In the genomic region with DNA sequence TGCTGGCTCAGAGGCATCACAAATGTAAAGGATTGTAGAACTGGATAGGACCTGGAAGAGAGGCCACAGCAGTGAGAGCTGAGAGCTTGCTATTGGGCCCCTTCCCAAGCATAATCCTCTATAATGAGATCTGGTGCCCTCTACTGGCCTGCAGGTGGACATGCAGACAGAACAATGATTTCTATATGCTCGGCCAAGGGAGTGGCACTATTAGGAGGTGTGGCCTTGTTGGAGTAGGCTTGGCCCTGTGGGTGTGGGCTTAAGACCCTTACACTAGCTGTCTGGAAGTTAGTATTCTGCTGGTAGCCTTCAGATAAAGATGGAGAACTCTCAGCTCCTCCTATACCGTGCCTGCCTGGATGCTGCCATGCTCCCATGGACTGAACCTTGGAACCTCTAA, we compare ENCODE assay signal across 8 mouse cellular contexts. TPM values are rescaled to one million over a fixed set of nuclear protein-coding genes. Genes with fewer than 3 reads are reported as not detected.
DNase-seq lines count a peak whose midpoint lies in the region; ATAC-seq and TF ChIP-seq lines count a peak whose summit lies in the region.
"Had no signal": no experiment of that assay in that cellular context is flagged by ENCODE, and none has a peak within 500 bp of the region (broad histone marks: within the 10 kb centered on the region; RNA-seq: fewer than 3 reads in every experiment).

No protein-coding gene starts in this region.

- H3K36me3 ChIP-seq in ES-E14 (ENCODE audit: control insufficient read depth, insufficient read depth, low read length, poor library complexity, severe bottlenecking), result no peaks in the 10 kb centered on the region
- no peaks in the 10 kb centered on the region for H3K36me3 ChIP-seq in kidney, embryonic 15.5 days
- H3K36me3 ChIP-seq in lung, postnatal 0 days (ENCODE audit: insufficient read depth, low read length), result no peaks in the 10 kb centered on the region

- 11% methylated on average over 2 of the region's 2 CpGs for WGBS in kidney, embryonic 15.5 days
- WGBS in lung, postnatal 0 days, result 6% methylated on average over 2 of the region's 2 CpGs

- H3K9me3 ChIP-seq in ES-E14 (ENCODE audit: control insufficient read depth, insufficient read depth, low read depth, low read length), result no peaks in the 10 kb centered on the region
- H3K9me3 ChIP-seq in kidney, embryonic 15.5 days (replicated peaks), result no peaks in the 10 kb centered on the region
- H3K9me3 ChIP-seq in lung, postnatal 0 days (ENCODE audit: low read length), result no peaks in the 10 kb centered on the region

- no peak for TF ChIP-seq EP300 in lung, postnatal 0 days (IDR thresholded peaks at IDR 0.05)

- peak; percentile 66 for DNase-seq in CD4-positive helper T cell, adult 2 months (ENCODE audit: low read depth, low spot score)
- peak; percentile 60 for DNase-seq in ES-E14 (ENCODE audit: low read depth, low spot score)
- peak; percentile 78 for DNase-seq in cerebellum, adult 9-10 months
- peak; percentile 30 to 51 for DNase-seq in frontal cortex, postnatal 36 days (ENCODE audit: low spot score in 2 of 2)
- DNase-seq in lung, postnatal 0 days (ENCODE audit: low spot score), result peak; percentile 82
- peak; percentile 57 for DNase-seq in retina, postnatal 7 days (ENCODE audit: low read depth, low spot score)

- in situ Hi-C loops in ES-E14 (cut with MboI; ENCODE audit: low sequenced_read_pairs in 2 of 2, unreplicated experiment in 2 of 2), result loop anchor here (5.0 to 10.0 kb wide), 2 partner anchors 250 to 253 kb away; no protein-coding TSS in a partner anchor

- no peak overlapping the region for H3K27ac ChIP-seq in ES-E14 (ENCODE audit: insufficient read depth, low read depth, low read length, poor library complexity, severe bottlenecking)
- no peak overlapping the region for H3K27ac ChIP-seq in kidney, embryonic 15.5 days
- H3K27ac ChIP-seq in lung, postnatal 0 days (ENCODE audit: low read length), result no peak overlapping the region

- H3K4me1 ChIP-seq in ES-E14 (ENCODE audit: control insufficient read depth in 2 of 2, insufficient read depth in 2 of 2, low read length in 2 of 2, poor library complexity in 1 of 2), result no peaks in the 10 kb centered on the region
- H3K4me1 ChIP-seq in kidney, embryonic 15.5 days, result peaks cover 33% of the 10 kb centered on the region
- no peaks in the 10 kb centered on the region for H3K4me1 ChIP-seq in lung, postnatal 0 days (ENCODE audit: insufficient read depth, low read depth, low read length)

- H3K9ac ChIP-seq in ES-E14 (ENCODE audit: insufficient read depth, low read depth, low read length, poor library complexity, severe bottlenecking), result no peak overlapping the region
- H3K9ac ChIP-seq in kidney, embryonic 15.5 days, result no peak overlapping the region
- no peak overlapping the region for H3K9ac ChIP-seq in lung, postnatal 0 days (replicated peaks; ENCODE audit: low read depth)

- peak; percentile 90 for TF ChIP-seq CTCF in lung, postnatal 0 days (IDR thresholded peaks at IDR 0.05)

- no peak overlapping the region for H3K4me2 ChIP-seq in kidney, embryonic 15.5 days
- no peak overlapping the region for H3K4me2 ChIP-seq in lung, postnatal 0 days (replicated peaks; ENCODE audit: low read depth, low read length)

- H3K4me3 ChIP-seq in ES-E14 (ENCODE audit: insufficient read depth in 1 of 2, low read depth in 1 of 2, low read length in 2 of 2, poor library complexity in 1 of 2, severe bottlenecking in 1 of 2), result no peak overlapping the region
- H3K4me3 ChIP-seq in kidney, embryonic 15.5 days (replicated peaks), result no peak overlapping the region
- H3K4me3 ChIP-seq in lung, postnatal 0 days (ENCODE audit: low read depth, low read length), result no peak overlapping the region

- H3K27me3 ChIP-seq in kidney, embryonic 15.5 days, result no peaks in the 10 kb centered on the region
- no peaks in the 10 kb centered on the region for H3K27me3 ChIP-seq in lung, postnatal 0 days (replicated peaks; ENCODE audit: insufficient read depth, low read length)

- peak; percentile 80 for ATAC-seq in kidney, embryonic 15.5 days (replicated peaks; ENCODE audit: low FRiP score)
- peak; percentile 73 for ATAC-seq in lung, postnatal 0 days

TF ChIP-seq in ES-E14, 5 proteins besides CTCF, POLR2A, EP300 and RAD21:
- TF ChIP-seq ZC3H11A (IDR thresholded peaks at IDR 0.05; ENCODE audit: borderline replicate concordance, low read depth, low read length) (peak; percentile 75; the same call in 1 of the 2 replicates), HCFC1 (IDR thresholded peaks at IDR 0.05; ENCODE audit: borderline replicate concordance, insufficient read depth, low read length) (no peak)

RNA-seq across cellular contexts. Expression of gene Gm1113, which starts 17.0 kb away (rescaled TPM):
- total RNA-seq in ES-E14 (2012; rRNA removed), result not detected in 2 replicates
- polyA plus RNA-seq in kidney, embryonic 15.5 days (2015; fragmentation: Nextera tagmentation; extraction: Ambion mirVana), result not detected in 2 replicates
- polyA plus RNA-seq in lung, postnatal 0 days (2015; fragmentation: Nextera tagmentation; extraction: Ambion mirVana), result not detected in 2 replicates
- total RNA-seq: layer of hippocampus, adult 18-20 months had no signal

RNA-seq across cellular contexts. Expression of gene Ddx25, which starts 23.2 kb away (rescaled TPM):
- 1.6 and 1.8 TPM in 2 replicates for total RNA-seq in ES-E14 (2012; rRNA removed)
- polyA plus RNA-seq in kidney, embryonic 15.5 days (2015; fragmentation: Nextera tagmentation; extraction: Ambion mirVana), result 2.3 and 2.4 TPM in 2 replicates
- 0.07 and 0.10 TPM in 2 replicates for polyA plus RNA-seq in lung, postnatal 0 days (2015; fragmentation: Nextera tagmentation; extraction: Ambion mirVana)

RNA-seq across cellular contexts. Expression of gene Pus3, which starts 23.3 kb away (rescaled TPM):
- 20.6 and 25.6 TPM in 2 replicates for total RNA-seq in ES-E14 (2012; rRNA removed)
- 21.8 and 22.0 TPM in 2 replicates for polyA plus RNA-seq in kidney, embryonic 15.5 days (2015; fragmentation: Nextera tagmentation; extraction: Ambion mirVana)
- 7.3 and 8.5 TPM in 2 replicates for polyA plus RNA-seq in lung, postnatal 0 days (2015; fragmentation: Nextera tagmentation; extraction: Ambion mirVana)

RNA-seq across cellular contexts. Expression of gene Pate2, which starts 35.0 kb away (rescaled TPM):
- total RNA-seq in ES-E14 (2012; rRNA removed), result 1.2 and 1.6 TPM in 2 replicates
- 1.0 TPM in 2 replicates for polyA plus RNA-seq in kidney, embryonic 15.5 days (2015; fragmentation: Nextera tagmentation; extraction: Ambion mirVana)
- 0.06 and 0.10 TPM in 2 replicates for polyA plus RNA-seq in lung, postnatal 0 days (2015; fragmentation: Nextera tagmentation; extraction: Ambion mirVana)

RNA-seq across cellular contexts. Expression of gene Hyls1, which starts 35.1 kb away (rescaled TPM):
- 14.6 and 17.6 TPM in 2 replicates for total RNA-seq in ES-E14 (2012; rRNA removed)
- polyA plus RNA-seq in kidney, embryonic 15.5 days (2015; fragmentation: Nextera tagmentation; extraction: Ambion mirVana), result 15.5 and 15.6 TPM in 2 replicates
- 4.7 and 5.0 TPM in 2 replicates for polyA plus RNA-seq in lung, postnatal 0 days (2015; fragmentation: Nextera tagmentation; extraction: Ambion mirVana)
